Mouse (Mus musculus) kidney, postnatal 0 days (tissue): ENCODE measurements at regions not wholly inside any gene's neighbourhood (a gene's known extent, or its start where the extent isn't known, plus 50 kb on each side); places are given as distances from the start of the nearest gene placed in this dataset.

Source experiments
- ATAC-seq: fragments of 200-750 bp; cut with Nextera tagmentation; replicated peaks from 2 replicates; pipeline ENCODE4 v1.8.0; 2017; ENCODE audit warnings: low read depth, moderate number of reproducible peaks, moderate TSS enrichment, moderate library complexity; ENCODE audit not compliant: low FRiP score
- DNase-seq: peaks from one replicate; pipeline ENCODE4 v3.0.0-alpha.2; 2016; ENCODE audit warnings: low spot score
- H3K27ac ChIP-seq: fragments of 300-500 bp; sonication (generic); 2 replicates; pipeline ENCODE4 v1.5.1; 2014; ENCODE audit warnings: mild to moderate bottlenecking
- H3K27me3 ChIP-seq: fragments of 300-500 bp; sonication (generic); 2 replicates; pipeline ENCODE4 v1.6.1; 2014; ENCODE audit warnings: low read length, mixed read lengths; ENCODE audit not compliant: insufficient read depth
- H3K36me3 ChIP-seq: fragments of 300-500 bp; sonication (generic); 2 replicates; pipeline ENCODE4 v1.6.1; 2014; ENCODE audit warnings: low read length, mixed read lengths; ENCODE audit not compliant: insufficient read depth
- H3K4me1 ChIP-seq: fragments of 300-500 bp; sonication (generic); replicated peaks from 2 replicates; pipeline ENCODE4 v1.6.1; 2014; ENCODE audit warnings: antibody characterized with exemption, low read length, mixed read lengths; ENCODE audit not compliant: insufficient read depth
- H3K4me2 ChIP-seq: fragments of 300-500 bp; sonication (generic); 2 replicates; pipeline ENCODE4 v1.6.1; 2014; ENCODE audit warnings: mild to moderate bottlenecking, low read length, moderate library complexity, mixed read lengths
- H3K4me3 ChIP-seq: fragments of 300-500 bp; sonication (generic); replicated peaks from 2 replicates; pipeline ENCODE4 v1.5.1; 2014; ENCODE audit warnings: low read depth, low read length
- H3K9ac ChIP-seq: fragments of 300-500 bp; sonication (generic); 2 replicates; pipeline ENCODE4 v1.6.1; 2014; ENCODE audit warnings: low read depth, low read length
- H3K9me3 ChIP-seq: fragments of 300-500 bp; sonication (generic); replicated peaks from 2 replicates; pipeline ENCODE4 v1.6.1; 2016; ENCODE audit warnings: low read length, inconsistent platforms, mixed read lengths
- CTCF ChIP-seq: IDR thresholded peaks from 2 replicates; pipeline ENCODE4 v1.5.1; 2016; ENCODE audit warnings: antibody characterized with exemption, low read depth, mild to moderate bottlenecking, moderate library complexity
- WGBS: fragments of 180-500 bp; shearing (Covaris S2); extraction: QIAGEN DNeasy Blood & Tissue Kit; methylation state at CpG from one replicate; pipeline ENCODE4 v1.1.7; 2014; 5-methylcytosine and 5-hydroxymethylcytosine counted together

DNA sequence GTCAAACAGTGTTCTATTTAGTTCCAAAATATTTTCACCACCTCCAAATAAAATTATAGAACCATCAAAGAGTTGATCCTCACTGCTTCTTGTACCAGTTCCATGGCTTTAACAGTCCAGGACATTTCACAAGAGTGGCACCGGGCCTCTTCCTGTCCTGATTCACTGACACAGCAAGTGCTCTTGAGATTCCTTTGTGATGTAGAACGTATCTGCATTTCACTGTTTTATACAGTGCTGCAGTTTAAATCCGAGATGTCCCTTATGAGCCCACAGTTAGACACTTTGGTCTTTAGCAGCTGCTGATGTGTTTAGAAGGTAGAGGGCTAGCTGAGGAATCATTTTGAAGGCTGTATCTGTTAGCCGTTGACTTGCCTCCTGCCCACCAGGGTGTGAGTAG lies 284.8 kb downstream of the Pmp22 start:
- TF ChIP-seq CTCF: no peak
- Histone ChIP-seq H3K27me3 (no peaks in the 10 kb centered on the region), H3K4me3 (no peak overlapping the region), H3K4me1 (0 out of 2 replicates have a peak, but pooled peaks cover 12% of the 10 kb centered on the region), H3K4me2 (no peak overlapping the region), H3K36me3 (no peaks in the 10 kb centered on the region), H3K9me3 (no peaks in the 10 kb centered on the region), H3K27ac (no peak overlapping the region), H3K9ac (no peak overlapping the region)
- WGBS: 96% methylated on average over 4 of the region's 4 CpGs
- no peak for DNase-seq
- no peak for ATAC-seq

DNA sequence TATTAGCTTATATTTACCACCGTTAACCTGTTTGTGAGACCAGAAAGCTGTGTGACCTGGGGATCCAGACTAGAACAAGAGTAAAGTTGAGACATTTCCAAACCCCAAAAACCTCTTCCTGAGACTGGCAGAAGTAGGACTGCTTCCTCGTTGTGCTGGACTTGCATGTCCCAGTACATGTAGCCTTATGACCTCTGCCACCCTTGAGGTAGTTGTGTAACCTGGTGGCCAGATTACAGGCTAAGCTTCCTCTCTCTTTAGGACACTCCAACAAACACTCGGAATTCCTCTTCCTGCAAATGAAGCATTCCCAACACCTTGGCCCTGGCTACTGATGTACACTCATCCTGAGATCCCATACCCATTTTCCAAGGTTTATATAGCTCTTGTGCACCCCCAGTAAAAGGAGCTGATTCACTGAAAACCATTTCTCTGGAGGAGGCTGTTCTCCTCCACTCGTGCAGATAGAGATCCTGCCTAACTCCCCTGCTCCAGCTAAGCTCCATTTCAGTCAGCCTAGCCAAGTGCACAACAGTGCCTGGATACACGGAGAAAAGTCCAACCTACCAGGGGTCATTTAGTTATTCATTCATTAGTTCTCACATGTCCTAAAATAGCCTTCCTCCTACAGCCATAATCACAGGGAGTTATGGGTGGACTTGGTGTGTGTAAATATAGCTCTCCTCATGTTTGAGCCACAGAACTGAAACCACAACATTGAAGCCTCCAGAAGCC lies 289.4 kb downstream of the Pmp22 start:
- Histone ChIP-seq H3K4me1 (0 out of 2 replicates have a peak, but pooled peaks cover 4% of the 10 kb centered on the region), H3K4me2 (no peak overlapping the region), H3K27ac (no peak overlapping the region), H3K9ac (no peak overlapping the region), H3K27me3 (no peaks in the 10 kb centered on the region), H3K36me3 (no peaks in the 10 kb centered on the region), H3K4me3 (no peak overlapping the region), H3K9me3 (no peaks in the 10 kb centered on the region)
- 70% methylated on average over 5 of the region's 5 CpGs for WGBS
- no peak for ATAC-seq
- no peak for DNase-seq
- no peak for TF ChIP-seq CTCF

GRCm38 (mm10) chr11:63420341-63420740 lies 291.6 kb downstream of the Pmp22 start:
- DNase-seq: peak; percentile 56
- 81% methylated on average over 3 of the region's 3 CpGs for WGBS

DNA sequence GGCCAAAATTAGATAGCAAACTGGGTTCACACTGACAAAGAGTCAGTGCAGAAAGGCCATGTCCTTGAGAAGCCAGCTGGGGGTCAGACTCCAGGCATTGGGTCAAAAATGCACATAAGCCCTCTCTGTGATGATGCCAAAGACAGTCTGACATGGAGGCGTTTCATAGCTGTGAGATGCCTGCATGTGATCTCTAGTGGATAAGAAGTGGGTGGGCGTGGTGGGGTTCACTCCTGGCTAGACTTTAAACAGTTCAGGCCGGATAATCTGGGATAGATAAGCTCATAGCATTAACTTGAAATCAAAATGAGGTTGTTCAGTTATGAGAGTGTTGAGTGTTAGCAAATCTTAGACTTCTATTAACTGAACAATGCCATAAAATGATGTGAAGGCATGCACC lies 293.3 kb downstream of the Pmp22 start:
- Histone ChIP-seq H3K36me3 (no peaks in the 10 kb centered on the region), H3K9me3 (no peaks in the 10 kb centered on the region), H3K27ac (no peak overlapping the region), H3K4me2 (no peak overlapping the region), H3K27me3 (no peaks in the 10 kb centered on the region), H3K4me1 (no peaks in the 10 kb centered on the region), H3K9ac (no peak overlapping the region), H3K4me3 (no peak overlapping the region)
- no peak for TF ChIP-seq CTCF
- DNase-seq: no peak
- ATAC-seq: no peak
- WGBS: 77% methylated on average over 3 of the region's 3 CpGs

More at GRCm38 (mm10) chr11:63420341-63420740, 291.6 kb downstream of the Pmp22 start:
- no peaks in the 10 kb centered on the region for H3K4me1 ChIP-seq
- no peak overlapping the region for H3K27ac ChIP-seq
- no peaks in the 10 kb centered on the region for H3K27me3 ChIP-seq
- H3K9me3 ChIP-seq: no peaks in the 10 kb centered on the region
- H3K9ac ChIP-seq: no peak overlapping the region
- no peak for ATAC-seq
- no peaks in the 10 kb centered on the region for H3K36me3 ChIP-seq
- no peak overlapping the region for H3K4me3 ChIP-seq
- no peak overlapping the region for H3K4me2 ChIP-seq
- no peak for TF ChIP-seq CTCF

- Histone ChIP-seq H3K27me3 (no peaks in the 10 kb centered on the region), H3K4me3 (no peak overlapping the region), H3K4me2 (no peak overlapping the region), H3K36me3 (no peaks in the 10 kb centered on the region), H3K9ac (no peak overlapping the region), H3K4me1 (no peaks in the 10 kb centered on the region), H3K9me3 (no peaks in the 10 kb centered on the region), H3K27ac (no peak overlapping the region)
- ATAC-seq (no peak), DNase-seq (no peak)
- 68% methylated on average over 3 of the region's 3 CpGs for WGBS
- TF ChIP-seq CTCF: no peak
Observed at GRCm38 (mm10) chr11:63424319-63424718, 295.5 kb downstream of the Pmp22 start.

DNA sequence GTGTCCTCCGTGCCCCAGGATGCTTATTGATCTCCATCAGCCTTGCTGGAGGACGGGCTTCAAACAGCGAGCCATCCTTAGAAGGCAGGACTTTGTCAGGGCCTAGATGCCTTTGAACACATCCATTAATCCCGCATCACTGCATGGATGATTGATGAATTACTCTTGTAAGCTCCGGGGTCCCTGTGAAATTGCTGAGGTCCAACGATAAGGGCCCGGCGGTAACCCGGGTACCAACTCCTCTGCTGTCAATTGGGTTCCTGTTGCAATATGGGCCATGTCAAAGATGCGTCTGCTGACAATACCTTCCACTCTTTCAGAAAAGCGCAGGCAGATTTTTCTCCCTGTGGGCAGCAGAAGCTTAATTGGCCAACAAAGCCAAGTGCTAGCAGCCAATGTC lies 297.0 kb downstream of the Pmp22 start:
- Histone ChIP-seq H3K4me1 (no peaks in the 10 kb centered on the region), H3K9me3 (no peaks in the 10 kb centered on the region), H3K27ac (no peak overlapping the region), H3K4me2 (no peak overlapping the region), H3K36me3 (no peaks in the 10 kb centered on the region), H3K27me3 (no peaks in the 10 kb centered on the region), H3K9ac (no peak overlapping the region), H3K4me3 (no peak overlapping the region)
- 65% methylated on average over 11 of the region's 11 CpGs for WGBS
- no peak for TF ChIP-seq CTCF
- no peak for DNase-seq
- ATAC-seq: no peak

DNA sequence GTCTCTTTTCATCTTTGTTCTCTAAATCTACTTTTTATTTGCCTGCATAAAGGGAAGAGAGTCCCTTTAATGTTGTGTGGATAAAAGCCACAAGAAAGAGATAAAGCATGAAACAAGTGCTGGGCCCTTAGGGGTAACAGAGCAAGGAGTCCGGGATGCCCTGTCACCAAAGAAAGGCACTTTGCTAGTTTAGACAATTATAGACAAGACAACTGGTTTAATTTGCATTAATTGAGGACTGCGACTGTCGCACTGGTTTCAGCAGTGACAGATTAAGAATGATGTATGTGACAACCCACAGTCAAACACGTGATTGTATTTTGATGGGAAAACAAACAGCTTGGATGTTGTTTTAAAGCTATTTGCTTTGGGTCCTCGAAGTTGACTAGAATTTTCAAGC lies 325.0 kb downstream of the Pmp22 start:
- DNase-seq (no peak), ATAC-seq (no peak)
- Histone ChIP-seq H3K27me3 (no peaks in the 10 kb centered on the region), H3K27ac (no peak overlapping the region), H3K4me3 (no peak overlapping the region), H3K36me3 (no peaks in the 10 kb centered on the region), H3K4me2 (no peak overlapping the region), H3K4me1 (no peaks in the 10 kb centered on the region), H3K9ac (no peak overlapping the region), H3K9me3 (0 out of 2 replicates have a peak, but pooled peaks cover 6% of the 10 kb centered on the region)
- WGBS: 70% methylated on average over 5 of the region's 5 CpGs
- no peak for TF ChIP-seq CTCF
